Mouse (Mus musculus) heart, postnatal 4 days (tissue): ENCODE data around the gene Atf5. TPM values are rescaled to one million over a fixed set of nuclear protein-coding genes. Genes with fewer than 3 reads are reported as not detected.

ENCODE experiments used
- DNase-seq: peaks from one replicate; pipeline ENCODE4 v3.0.0; 2021
- total RNA-seq, 2 experiments: library from RNA; stranded (reverse); gene quantifications; 2 replicates each; pipeline ENCODE4 v1.2.3; 2021

Atf5 gene
- 10 to 100 TPM; 34.9 to 37.2 TPM for total RNA-seq

- peak; percentile 80 for DNase-seq
These were observed at the start of gene Atf5 for GRCm38 (mm10) chr7:44816470-44817021. Gene Atf5 (minus strand): TSS chr7:44816658.

- peak; percentile 62 for DNase-seq
These were observed 48.4 kb upstream of the Atf5 start for GRCm38 (mm10) chr7:44864595-44865542.

- DNase-seq, result no peak
These were observed 47.6 kb upstream of the Atf5 start for GRCm38 (mm10) chr7:44863982-44864494.

GRCm38 (mm10) chr7:44863210-44863609 lies 46.8 kb upstream of the Atf5 start:
- peak; percentile 7 for DNase-seq

GRCm38 (mm10) chr7:44862434-44862833 lies 46.0 kb upstream of the Atf5 start:
- DNase-seq, result no peak

GRCm38 (mm10) chr7:44861429-44861816 lies 45.0 kb upstream of the Atf5 start:
- DNase-seq, result no peak

GRCm38 (mm10) chr7:44860576-44861428 lies 44.3 kb upstream of the Atf5 start:
- DNase-seq, result peak; percentile 86

- no peak for DNase-seq
These were observed 43.4 kb upstream of the Atf5 start for GRCm38 (mm10) chr7:44859896-44860295.

- DNase-seq, result no peak
These were observed 41.4 kb upstream of the Atf5 start for GRCm38 (mm10) chr7:44857905-44858304.

- DNase-seq, result peak; percentile 87
These were observed 40.6 kb upstream of the Atf5 start, which contains the start of gene Pnkp for GRCm38 (mm10) chr7:44857042-44857552. Gene Pnkp (plus strand): TSS chr7:44857139.

- DNase-seq, result no peak
These were observed 39.9 kb upstream of the Atf5 start for GRCm38 (mm10) chr7:44856265-44856916.

GRCm38 (mm10) chr7:44855036-44855435 lies 38.6 kb upstream of the Atf5 start:
- DNase-seq, result no peak

GRCm38 (mm10) chr7:44854356-44855031 lies 38.0 kb upstream of the Atf5 start:
- peak; percentile 88 for DNase-seq

- peak; percentile 32 for DNase-seq
These were observed 37.3 kb upstream of the Atf5 start for GRCm38 (mm10) chr7:44853596-44854355.

GRCm38 (mm10) chr7:44853065-44853464 lies 36.6 kb upstream of the Atf5 start:
- no peak for DNase-seq

GRCm38 (mm10) chr7:44852259-44853027 lies 36.0 kb upstream of the Atf5 start:
- DNase-seq, result no peak

- DNase-seq, result no peak
These were observed 35.3 kb upstream of the Atf5 start for GRCm38 (mm10) chr7:44851625-44852234.

GRCm38 (mm10) chr7:44850789-44851624 lies 34.5 kb upstream of the Atf5 start:
- no peak for DNase-seq
